In genomic region chr2:136618114-136618513, GRCm38 (mm10) we compare ENCODE assay signal across 24 mouse cellular contexts.
DNase-seq lines count a peak whose midpoint lies in the region; ATAC-seq and TF ChIP-seq lines count a peak whose summit lies in the region.
"Had no signal": no experiment of that assay in that cellular context is flagged by ENCODE, and none has a peak within 500 bp of the region (broad histone marks: within the 10 kb centered on the region; RNA-seq: fewer than 3 reads in every experiment).

No protein-coding gene starts in this region.

- no peak overlapping the region for H3ac ChIP-seq in myocyte (ENCODE audit: control insufficient read depth, insufficient read length)

- H3K9ac ChIP-seq in embryonic facial prominence, embryonic 13.5 days = no peak overlapping the region
- no peak overlapping the region for H3K9ac ChIP-seq in embryonic facial prominence, embryonic 15.5 days
- H3K9ac ChIP-seq: liver, postnatal 0 days had no signal

- H3K27ac ChIP-seq in embryonic facial prominence, embryonic 13.5 days = no peak overlapping the region
- H3K27ac ChIP-seq in embryonic facial prominence, embryonic 10.5 days (replicated peaks) = no peak overlapping the region
- H3K27ac ChIP-seq in embryonic facial prominence, embryonic 15.5 days (replicated peaks) = no peak overlapping the region
- H3K27ac ChIP-seq: layer of hippocampus, adult 2 months had no signal

- H3K9me3 ChIP-seq in embryonic facial prominence, embryonic 13.5 days = no peaks in the 10 kb centered on the region
- H3K9me3 ChIP-seq in embryonic facial prominence, embryonic 10.5 days = no peaks in the 10 kb centered on the region
- no peaks in the 10 kb centered on the region for H3K9me3 ChIP-seq in embryonic facial prominence, embryonic 15.5 days (replicated peaks)

- ATAC-seq in embryonic facial prominence, embryonic 13.5 days (ENCODE audit: insufficient number of reproducible peaks, insufficient read depth, low FRiP score, low TSS enrichment, low read depth) = peak; percentile 52; the same call in 1 of the 2 replicates
- peak; percentile 79 for ATAC-seq in embryonic facial prominence, embryonic 15.5 days (ENCODE audit: insufficient number of reproducible peaks, low FRiP score, low TSS enrichment, low read depth)
- no peak for ATAC-seq in granulocyte monocyte progenitor cell, adult 5-6 weeks (replicated peaks; ENCODE audit: poor library complexity, severe bottlenecking)
- ATAC-seq: forebrain, embryonic 14.5 days; liver, postnatal 0 days; midbrain, embryonic 16.5 days had no signal

- no peak for DNase-seq in embryonic facial prominence, embryonic 10.5 days (ENCODE audit: low spot score)
- DNase-seq in 3T3-L1 (ENCODE audit: low read depth, low spot score) = peak; percentile 48
- DNase-seq in retina, embryonic 14.5 days (ENCODE audit: low spot score) = no peak
- no peak for DNase-seq in left cerebral cortex, postnatal 14 days (ENCODE audit: low spot score in 2 of 2)
- DNase-seq: adrenal gland, postnatal 25 days; cerebellum, adult 2 months; cerebellum, postnatal 36 days; gastrocnemius, postnatal 25 days; heart, postnatal 10 days; left cerebral cortex, postnatal 4 days; liver; liver, postnatal 0 days; spleen, adult 18-20 months had no signal

- H3K36me3 ChIP-seq in embryonic facial prominence, embryonic 13.5 days = no peaks in the 10 kb centered on the region
- H3K36me3 ChIP-seq in embryonic facial prominence, embryonic 10.5 days (replicated peaks) = no peaks in the 10 kb centered on the region
- H3K36me3 ChIP-seq in embryonic facial prominence, embryonic 15.5 days = no peaks in the 10 kb centered on the region
- H3K36me3 ChIP-seq in myocyte (ENCODE audit: control insufficient read depth, insufficient read depth) = no peaks in the 10 kb centered on the region

- H3K4me2 ChIP-seq in embryonic facial prominence, embryonic 13.5 days = no peak overlapping the region
- H3K4me2 ChIP-seq in embryonic facial prominence, embryonic 15.5 days (replicated peaks) = no peak overlapping the region
- no peak overlapping the region for H3K4me2 ChIP-seq in myocyte (ENCODE audit: low read depth)
- H3K4me2 ChIP-seq: heart, embryonic 11.5 days had no signal

- intact Hi-C loops in left cerebral cortex, postnatal 14 days (cut with DNase I) = no loop called here

- H3K4me1 ChIP-seq in embryonic facial prominence, embryonic 13.5 days = no peaks in the 10 kb centered on the region
- H3K4me1 ChIP-seq in embryonic facial prominence, embryonic 10.5 days = no peaks in the 10 kb centered on the region
- H3K4me1 ChIP-seq in embryonic facial prominence, embryonic 15.5 days = no peaks in the 10 kb centered on the region
- H3K4me1 ChIP-seq: megakaryocyte, embryonic 14.5 days had no signal

- no peaks in the 10 kb centered on the region for H3K27me3 ChIP-seq in embryonic facial prominence, embryonic 13.5 days
- H3K27me3 ChIP-seq in embryonic facial prominence, embryonic 10.5 days (replicated peaks; ENCODE audit: low read depth, poor library complexity, severe bottlenecking) = no peaks in the 10 kb centered on the region
- H3K27me3 ChIP-seq in embryonic facial prominence, embryonic 15.5 days = no peaks in the 10 kb centered on the region
- no peaks in the 10 kb centered on the region for H3K27me3 ChIP-seq in myocyte (ENCODE audit: control insufficient read depth, insufficient read depth, insufficient read length)
- H3K27me3 ChIP-seq: CH12.LX; megakaryocyte, embryonic 14.5 days had no signal

- TF ChIP-seq POLR2A in myocyte (IDR thresholded peaks at IDR 0.05; ENCODE audit: insufficient read length, low read depth) = no peak

- no peak overlapping the region for H3K4me3 ChIP-seq in embryonic facial prominence, embryonic 13.5 days
- H3K4me3 ChIP-seq in embryonic facial prominence, embryonic 10.5 days = no peak overlapping the region
- no peak overlapping the region for H3K4me3 ChIP-seq in embryonic facial prominence, embryonic 15.5 days (replicated peaks)
- no peak overlapping the region for H3K4me3 ChIP-seq in myocyte
- H3K4me3 ChIP-seq: erythroblast, embryonic 14.5 days; layer of hippocampus, adult 2 months; megakaryocyte, embryonic 14.5 days had no signal

- H3K79me2 ChIP-seq in myocyte (ENCODE audit: control insufficient read depth, insufficient read depth) = no peaks in the 10 kb centered on the region

- 31% methylated on average over 2 of the region's 2 CpGs for WGBS in embryonic facial prominence, embryonic 13.5 days
- WGBS in embryonic facial prominence, embryonic 10.5 days = 39% methylated on average over 2 of the region's 2 CpGs
- WGBS in embryonic facial prominence, embryonic 15.5 days = 38% methylated on average over 2 of the region's 2 CpGs

TF ChIP-seq in myocyte, 11 proteins besides CTCF, POLR2A, EP300 and RAD21:
- TF ChIP-seq TCF12 (IDR thresholded peaks at IDR 0.05; ENCODE audit: insufficient read depth, poor library complexity, severe bottlenecking) (peak; percentile 8), CEBPB (IDR thresholded peaks at IDR 0.05; ENCODE audit: insufficient read depth, poor library complexity, severe bottlenecking) (no peak)
TF ChIP-seq in myocyte: peak in this region for 1.
